Mouse (Mus musculus) gonadal fat pad, adult 2 months (tissue): ENCODE results near the gene Olfr228. TPM values are rescaled to one million over a fixed set of nuclear protein-coding genes. Genes with fewer than 3 reads are reported as not detected.
"Not testable (repeated sequence)": the region's sequence is repeated elsewhere in the genome, so short reads cannot be mapped to it uniquely, and the experiment has no call there.

Source experiments
- DNase-seq: peaks from one replicate; pipeline ENCODE4 v3.0.0-alpha.2; 2012; ENCODE audit warnings: low read depth
- polyA plus RNA-seq: library from polyadenylated mRNA; depleted of rRNA; stranded (reverse); fragments of >200 nt; gene quantifications from 2 replicates; pipeline ENCODE4 v1.2.3, GENCODE M21; 2012; rRNA removed

The Olfr228 gene
- not detected in 2 replicates for polyA plus RNA-seq

- no peak for DNase-seq
Observed at GRCm38 (mm10) chr2:86487286-86487685, at the start of gene Olfr228. Gene Olfr228 (minus strand): TSS chr2:86487386.

GRCm38 (mm10) chr2:86530991-86531390 lies 43.8 kb upstream of the Olfr228 start:
- no peak for DNase-seq

GRCm38 (mm10) chr2:86508161-86508560 lies 21.0 kb upstream of the Olfr228 start, which contains the start of gene Olfr1076:
Gene Olfr1076 (plus strand): TSS chr2:86508461.
- no peak for DNase-seq

- no peak for DNase-seq
Observed at GRCm38 (mm10) chr2:86464442-86465109, 22.6 kb downstream of the Olfr228 start.

- DNase-seq, result no peak
Observed at GRCm38 (mm10) chr2:86460434-86460833, 26.8 kb downstream of the Olfr228 start.

- no peak for DNase-seq
Observed at GRCm38 (mm10) chr2:86456169-86456568, 31.0 kb downstream of the Olfr228 start, which contains the start of gene Olfr1066. Gene Olfr1066 (minus strand): TSS chr2:86456269.

GRCm38 (mm10) chr2:86450491-86450890 lies 36.7 kb downstream of the Olfr228 start, which contains the start of gene Olfr1065:
Gene Olfr1065 (minus strand): TSS chr2:86450591.
- DNase-seq, result not testable (repeated sequence)

GRCm38 (mm10) chr2:86442101-86442500 lies 45.1 kb downstream of the Olfr228 start:
- DNase-seq, result not testable (repeated sequence)

Other genes starting within 250 kb of the Olfr228 start
- gene Olfr1048, start 247.1 kb downstream of the Olfr228 start, polyA plus RNA-seq, result not detected in 2 replicates
- not detected in 2 replicates for gene Olfr1049, start 229.1 kb downstream of the Olfr228 start, polyA plus RNA-seq
- not detected in 2 replicates for gene Olfr1051, start 208.3 kb downstream of the Olfr228 start, polyA plus RNA-seq
- gene Olfr1052, start 194.9 kb downstream of the Olfr228 start, polyA plus RNA-seq, result not detected in 2 replicates
- gene Olfr1053, start 172.1 kb downstream of the Olfr228 start, polyA plus RNA-seq, result not detected in 2 replicates
- not detected in 2 replicates for gene Olfr1054, start 152.0 kb downstream of the Olfr228 start, polyA plus RNA-seq
- gene Olfr1055, start 137.1 kb downstream of the Olfr228 start, polyA plus RNA-seq, result not detected in 2 replicates
- not detected in 2 replicates for gene Olfr1056, start 124.9 kb downstream of the Olfr228 start, polyA plus RNA-seq
- not detected in 2 replicates for gene Olfr1057, start 109.0 kb downstream of the Olfr228 start, polyA plus RNA-seq
- gene Olfr1058, start 98.8 kb downstream of the Olfr228 start, polyA plus RNA-seq, result not detected in 2 replicates
- not detected in 2 replicates for gene Olfr1061, start 73.3 kb downstream of the Olfr228 start, polyA plus RNA-seq
- not detected in 2 replicates for gene Olfr1062, start 60.6 kb downstream of the Olfr228 start, polyA plus RNA-seq
- not detected in 2 replicates for gene Olfr1065, start 36.8 kb downstream of the Olfr228 start, polyA plus RNA-seq
- gene Olfr1066, start 31.1 kb downstream of the Olfr228 start, polyA plus RNA-seq, result not detected in 2 replicates
- gene Olfr1076, start 21.1 kb upstream of the Olfr228 start, polyA plus RNA-seq, result not detected in 2 replicates
- not detected in 2 replicates for gene Olfr1079, start 55.1 kb upstream of the Olfr228 start, polyA plus RNA-seq
- gene Olfr1080, start 70.8 kb upstream of the Olfr228 start, polyA plus RNA-seq, result not detected in 2 replicates
- gene Olfr1082, start 111.6 kb upstream of the Olfr228 start, polyA plus RNA-seq, result not detected in 2 replicates
- gene Olfr1084, start 152.3 kb upstream of the Olfr228 start, polyA plus RNA-seq, result not detected in 2 replicates
- gene Olfr1085, start 174.6 kb upstream of the Olfr228 start, polyA plus RNA-seq, result not detected in 2 replicates
- gene Olfr1086, start 192.7 kb upstream of the Olfr228 start, polyA plus RNA-seq, result not detected in 2 replicates
- gene Olfr1087, start 211.0 kb upstream of the Olfr228 start, polyA plus RNA-seq, result not detected in 2 replicates
- not detected in 2 replicates for gene Olfr1089, start 246.3 kb upstream of the Olfr228 start, polyA plus RNA-seq